Mouse (Mus musculus) heart, adult 2 months (tissue): ENCODE results near the gene Pi4k2b.
"Not testable (repeated sequence)": the region's sequence is repeated elsewhere in the genome, so short reads cannot be mapped to it uniquely, and the experiment has no call there.

Experiments used
- CTCF ChIP-seq: fragments of 200-600 bp; IDR thresholded peaks from 2 replicates; pipeline ENCODE4 v1.8.1; 2022; ENCODE audit warnings: antibody characterized with exemption, mild to moderate bottlenecking, moderate library complexity
- POLR2A ChIP-seq: fragments of 200-500 bp; IDR thresholded peaks from 2 replicates; pipeline ENCODE4 v1.6.1; 2011; ENCODE audit warnings: mild to moderate bottlenecking, low read depth, low read length, control low read depth; ENCODE audit not compliant: insufficient read depth

- TF ChIP-seq CTCF, POLR2A: not testable (repeated sequence)
Measured at GRCm38 (mm10) chr5:52697882-52698440, 43.4 kb upstream of the Pi4k2b start.
